ENCODE assay signal across 32 mouse cellular contexts in the genomic region with DNA sequence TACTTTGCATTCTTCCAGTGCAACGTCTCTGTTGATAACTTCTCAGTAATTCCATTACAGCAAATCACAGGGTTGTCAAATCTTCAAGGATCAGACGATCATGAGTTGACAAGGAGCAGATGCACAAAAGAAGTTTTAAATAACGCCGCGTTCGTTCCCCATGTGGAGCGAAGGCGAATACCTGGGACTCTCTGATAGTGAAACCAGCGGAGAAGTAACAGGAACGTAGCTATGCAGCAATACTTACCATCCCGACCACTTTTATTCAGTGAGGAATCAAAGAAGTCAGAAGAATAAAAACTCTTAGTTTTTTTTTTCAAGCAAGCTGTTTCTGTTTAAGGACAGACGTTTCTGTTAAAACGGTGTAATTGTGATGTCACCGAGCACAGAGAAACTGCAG.
DNase-seq lines count a peak whose midpoint lies in the region; ATAC-seq and TF ChIP-seq lines count a peak whose summit lies in the region.
"Had no signal": no experiment of that assay in that cellular context is flagged by ENCODE, and none has a peak within 500 bp of the region (broad histone marks: within the 10 kb centered on the region; RNA-seq: fewer than 3 reads in every experiment).

No protein-coding gene starts in this region.

- intact Hi-C loops in gastrocnemius, adult 2 months (cut with DNase I): no loop called here

- H3K4me3 ChIP-seq in gastrocnemius, adult 2 months: peak overlapping the region; percentile 46
- H3K4me3 ChIP-seq in stomach, embryonic 16.5 days (replicated peaks; ENCODE audit: low read length): peak overlapping the region; percentile 8; the same call in 1 of the 2 replicates
- no peak overlapping the region for H3K4me3 ChIP-seq in stomach, postnatal 0 days (ENCODE audit: low read depth, low read length)
- H3K4me3 ChIP-seq in embryonic facial prominence, embryonic 13.5 days: peak overlapping the region; percentile 35
- H3K4me3 ChIP-seq in midbrain, embryonic 14.5 days (replicated peaks; ENCODE audit: low read depth, low read length): no peak overlapping the region
- no peak overlapping the region for H3K4me3 ChIP-seq in hindbrain, postnatal 0 days (ENCODE audit: low read length)
- no peak overlapping the region for H3K4me3 ChIP-seq in midbrain, embryonic 10.5 days
- H3K4me3 ChIP-seq: erythroblast, embryonic 14.5 days; heart, adult 2 months; heart, embryonic 12.5 days; limb, embryonic 13.5 days; liver, embryonic 13.5 days; megakaryocyte, embryonic 14.5 days; midbrain, embryonic 13.5 days; stomach, embryonic 15.5 days had no signal

- H3K9ac ChIP-seq in stomach, embryonic 16.5 days (ENCODE audit: low read length): no peak overlapping the region
- H3K9ac ChIP-seq in stomach, postnatal 0 days (ENCODE audit: low read length): no peak overlapping the region
- H3K9ac ChIP-seq in embryonic facial prominence, embryonic 13.5 days: peak overlapping the region; percentile 49
- no peak overlapping the region for H3K9ac ChIP-seq in midbrain, embryonic 14.5 days (replicated peaks; ENCODE audit: low read length)
- no peak overlapping the region for H3K9ac ChIP-seq in hindbrain, postnatal 0 days (replicated peaks; ENCODE audit: low read length)
- H3K9ac ChIP-seq: heart, embryonic 12.5 days; limb, embryonic 13.5 days; liver, embryonic 13.5 days; midbrain, embryonic 13.5 days; stomach, embryonic 15.5 days had no signal

- no peaks in the 10 kb centered on the region for H3K9me3 ChIP-seq in stomach, embryonic 16.5 days (replicated peaks; ENCODE audit: control insufficient read depth, low read length)
- peaks cover under 1% of the 10 kb centered on the region; the same call in 1 of the 2 replicates for H3K9me3 ChIP-seq in stomach, postnatal 0 days (ENCODE audit: control insufficient read depth, low read length)
- no peaks in the 10 kb centered on the region for H3K9me3 ChIP-seq in embryonic facial prominence, embryonic 13.5 days
- no peaks in the 10 kb centered on the region for H3K9me3 ChIP-seq in midbrain, embryonic 14.5 days (ENCODE audit: control insufficient read depth, low read length)
- H3K9me3 ChIP-seq in hindbrain, postnatal 0 days (ENCODE audit: low read length): no peaks in the 10 kb centered on the region
- 0 out of 2 replicates have a peak, but pooled peaks cover 4% of the 10 kb centered on the region for H3K9me3 ChIP-seq in midbrain, embryonic 10.5 days (replicated peaks)
- H3K9me3 ChIP-seq: heart, embryonic 12.5 days; limb, embryonic 13.5 days; liver, embryonic 13.5 days; stomach, embryonic 15.5 days had no signal

- no peak for ATAC-seq in stomach, embryonic 16.5 days (ENCODE audit: insufficient read depth, low FRiP score)
- no peak for ATAC-seq in stomach, postnatal 0 days (ENCODE audit: low FRiP score, low TSS enrichment)
- ATAC-seq in embryonic facial prominence, embryonic 13.5 days (ENCODE audit: insufficient number of reproducible peaks, insufficient read depth, low FRiP score, low TSS enrichment, low read depth): no peak
- ATAC-seq in midbrain, embryonic 14.5 days (ENCODE audit: low FRiP score, low TSS enrichment): no peak
- ATAC-seq in hindbrain, postnatal 0 days: no peak
- ATAC-seq: hindbrain, embryonic 16.5 days; intestine, postnatal 0 days; lung, postnatal 0 days; midbrain, embryonic 13.5 days had no signal

- H3K27ac ChIP-seq in gastrocnemius, adult 2 months: no peak overlapping the region
- no peak overlapping the region for H3K27ac ChIP-seq in stomach, embryonic 16.5 days (ENCODE audit: low read length)
- no peak overlapping the region for H3K27ac ChIP-seq in stomach, postnatal 0 days (replicated peaks)
- H3K27ac ChIP-seq in embryonic facial prominence, embryonic 13.5 days: no peak overlapping the region; the same call in 1 of the 2 replicates
- no peak overlapping the region for H3K27ac ChIP-seq in midbrain, embryonic 14.5 days (replicated peaks; ENCODE audit: low read depth, low read length)
- no peak overlapping the region for H3K27ac ChIP-seq in hindbrain, postnatal 0 days
- H3K27ac ChIP-seq in midbrain, embryonic 10.5 days (replicated peaks): no peak overlapping the region
- H3K27ac ChIP-seq: heart, adult 2 months; limb, embryonic 13.5 days; liver, embryonic 13.5 days; midbrain, embryonic 13.5 days; stomach, embryonic 15.5 days had no signal

- H3K4me2 ChIP-seq in stomach, embryonic 16.5 days (ENCODE audit: low read depth, low read length): peak overlapping the region; percentile 27; the same call in 1 of the 2 replicates
- no peak overlapping the region for H3K4me2 ChIP-seq in stomach, postnatal 0 days (replicated peaks; ENCODE audit: low read depth)
- H3K4me2 ChIP-seq in embryonic facial prominence, embryonic 13.5 days: peak overlapping the region; percentile 58
- no peak overlapping the region for H3K4me2 ChIP-seq in midbrain, embryonic 14.5 days (ENCODE audit: low read length)
- H3K4me2 ChIP-seq in hindbrain, postnatal 0 days (ENCODE audit: low read depth, low read length): no peak overlapping the region
- H3K4me2 ChIP-seq: heart, embryonic 12.5 days; limb, embryonic 13.5 days; liver, embryonic 13.5 days; midbrain, embryonic 13.5 days; stomach, embryonic 15.5 days had no signal

- WGBS in stomach, embryonic 16.5 days: 63% methylated on average over 14 of the region's 14 CpGs
- 65% methylated on average over 14 of the region's 14 CpGs for WGBS in stomach, postnatal 0 days
- 15% methylated on average over 14 of the region's 14 CpGs for WGBS in embryonic facial prominence, embryonic 13.5 days
- 66% methylated on average over 14 of the region's 14 CpGs for WGBS in midbrain, embryonic 14.5 days
- 79% methylated on average over 14 of the region's 14 CpGs for WGBS in hindbrain, postnatal 0 days
- WGBS in midbrain, embryonic 10.5 days: 88% methylated on average over 14 of the region's 14 CpGs

- TF ChIP-seq EP300 in stomach, postnatal 0 days (optimal IDR thresholded peaks at IDR 0.05): no peak

- H3K27me3 ChIP-seq in stomach, embryonic 16.5 days (ENCODE audit: control insufficient read depth, insufficient read depth, low read length): no peaks in the 10 kb centered on the region
- H3K27me3 ChIP-seq in stomach, postnatal 0 days (ENCODE audit: control insufficient read depth, insufficient read depth, low read length): no peaks in the 10 kb centered on the region
- H3K27me3 ChIP-seq in embryonic facial prominence, embryonic 13.5 days: peaks cover 4% of the 10 kb centered on the region; the same call in 1 of the 2 replicates
- H3K27me3 ChIP-seq in midbrain, embryonic 14.5 days (ENCODE audit: control insufficient read depth, insufficient read depth, low read length): no peaks in the 10 kb centered on the region
- no peaks in the 10 kb centered on the region for H3K27me3 ChIP-seq in hindbrain, postnatal 0 days (ENCODE audit: insufficient read depth, low read length)
- H3K27me3 ChIP-seq in midbrain, embryonic 10.5 days (ENCODE audit: low read depth, poor library complexity, severe bottlenecking): no peaks in the 10 kb centered on the region
- H3K27me3 ChIP-seq: heart, embryonic 12.5 days; limb, embryonic 13.5 days; liver, embryonic 13.5 days; megakaryocyte, embryonic 14.5 days; midbrain, embryonic 13.5 days; stomach, embryonic 15.5 days had no signal

- no peak for DNase-seq in gastrocnemius, adult 2 months
- DNase-seq in gastrocnemius, adult 18-20 months (ENCODE audit: low spot score): no peak
- DNase-seq in stomach, postnatal 0 days (ENCODE audit: low spot score): no peak
- DNase-seq in midbrain, embryonic 14.5 days: no peak
- DNase-seq in hindbrain, postnatal 0 days (ENCODE audit: low spot score): no peak
- DNase-seq in midbrain, embryonic 10.5 days (ENCODE audit: low spot score): no peak
- DNase-seq: adrenal gland, postnatal 14 days; cerebellum, adult 18-20 months; cerebellum, postnatal 14 days; heart, adult 2 months; heart, postnatal 10 days; kidney, adult 9 months; kidney, postnatal 10 days; layer of hippocampus, adult 9-11 months; liver, embryonic 13.5 days; lung, adult 18-20 months; lung, postnatal 4 days; retina, postnatal 1 day; right cerebral cortex, postnatal 14 days; thymus, adult 18-20 months; thymus, postnatal 25 days had no signal

- no peaks in the 10 kb centered on the region for H3K36me3 ChIP-seq in stomach, embryonic 16.5 days (ENCODE audit: control insufficient read depth, insufficient read depth, low read length)
- H3K36me3 ChIP-seq in stomach, postnatal 0 days (ENCODE audit: control insufficient read depth, insufficient read depth, low read length): no peaks in the 10 kb centered on the region
- no peaks in the 10 kb centered on the region for H3K36me3 ChIP-seq in embryonic facial prominence, embryonic 13.5 days
- H3K36me3 ChIP-seq in midbrain, embryonic 14.5 days (ENCODE audit: control insufficient read depth, insufficient read depth, low read length): no peaks in the 10 kb centered on the region
- no peaks in the 10 kb centered on the region for H3K36me3 ChIP-seq in hindbrain, postnatal 0 days (ENCODE audit: insufficient read depth, low read length)
- H3K36me3 ChIP-seq in midbrain, embryonic 10.5 days: no peaks in the 10 kb centered on the region
- H3K36me3 ChIP-seq: heart, embryonic 12.5 days; limb, embryonic 13.5 days; liver, embryonic 13.5 days; midbrain, embryonic 13.5 days; stomach, embryonic 15.5 days had no signal

- no peaks in the 10 kb centered on the region for H3K4me1 ChIP-seq in stomach, embryonic 16.5 days (ENCODE audit: control insufficient read depth, insufficient read depth, low read length)
- H3K4me1 ChIP-seq in stomach, postnatal 0 days (replicated peaks; ENCODE audit: control insufficient read depth, insufficient read depth): no peaks in the 10 kb centered on the region
- H3K4me1 ChIP-seq in embryonic facial prominence, embryonic 13.5 days: no peaks in the 10 kb centered on the region
- H3K4me1 ChIP-seq in midbrain, embryonic 14.5 days (ENCODE audit: control insufficient read depth, insufficient read depth, low read length): no peaks in the 10 kb centered on the region
- H3K4me1 ChIP-seq in hindbrain, postnatal 0 days (ENCODE audit: insufficient read depth, low read length): no peaks in the 10 kb centered on the region
- H3K4me1 ChIP-seq in midbrain, embryonic 10.5 days: no peaks in the 10 kb centered on the region
- H3K4me1 ChIP-seq: heart, embryonic 12.5 days; limb, embryonic 13.5 days; liver, embryonic 13.5 days; midbrain, embryonic 13.5 days; stomach, embryonic 15.5 days had no signal

- no peak for TF ChIP-seq CTCF in gastrocnemius, adult 2 months (IDR thresholded peaks at IDR 0.05)
- no peak for TF ChIP-seq CTCF in stomach, postnatal 0 days (IDR thresholded peaks at IDR 0.05; ENCODE audit: low read depth)
- TF ChIP-seq CTCF in hindbrain, postnatal 0 days (IDR thresholded peaks at IDR 0.05; ENCODE audit: low read depth): no peak

Comparison
In these comparisons a context has a peak if more than half of its experiments do, and no peak if none do; other contexts are left out.
1. H3K4me3 ChIP-seq: peak in gastrocnemius, adult 2 months (single experiment), stomach, embryonic 16.5 days (single experiment) and embryonic facial prominence, embryonic 13.5 days (single experiment); none in stomach, postnatal 0 days (single experiment), midbrain, embryonic 14.5 days (single experiment), hindbrain, postnatal 0 days (single experiment) and midbrain, embryonic 10.5 days (single experiment).
2. H3K4me2 ChIP-seq: peak in stomach, embryonic 16.5 days (single experiment) and embryonic facial prominence, embryonic 13.5 days (single experiment); none in stomach, postnatal 0 days (single experiment), midbrain, embryonic 14.5 days (single experiment) and hindbrain, postnatal 0 days (single experiment).